Mouse (Mus musculus) thymus, postnatal 0 days (tissue): ENCODE data around the gene Itih2. TPM values are rescaled to one million over a fixed set of nuclear protein-coding genes. Genes with fewer than 3 reads are reported as not detected.

Experiments used
- DNase-seq: peaks from one replicate; pipeline ENCODE4 v3.0.0-alpha.2; 2015; ENCODE audit warnings: low spot score
- polyA plus RNA-seq: library from polyadenylated mRNA; unstranded; fragments of >200 nt; fragmentation: Nextera tagmentation; extraction: Ambion mirVana; gene quantifications from 2 replicates; pipeline ENCODE4 v1.2.1, GENCODE M21; 2015

The Itih2 gene
- polyA plus RNA-seq, 1 experiment from 2014 or later: 0.14 TPM

- peak; percentile 22 for DNase-seq
Measured at GRCm38 (mm10) chr2:10047758-10048436, 83.3 kb downstream of the Itih2 start.

Other genes starting within 250 kb of the Itih2 start
- gene 9230102O04Rik, start 241.9 kb downstream of the Itih2 start, polyA plus RNA-seq: not detected in 2 replicates
- gene Gata3, start 241.4 kb downstream of the Itih2 start, polyA plus RNA-seq: 69.7 and 81.2 TPM in 2 replicates
- 14.0 and 16.0 TPM in 2 replicates for gene Taf3, start 82.8 kb downstream of the Itih2 start, polyA plus RNA-seq
- gene Atp5c1, start 50.9 kb downstream of the Itih2 start, polyA plus RNA-seq: 644 and 686 TPM in 2 replicates
- 45.0 and 52.4 TPM in 2 replicates for gene Kin, start 50.8 kb downstream of the Itih2 start, polyA plus RNA-seq
- gene Itih5, start 22.2 kb upstream of the Itih2 start, polyA plus RNA-seq: 3.4 and 3.6 TPM in 2 replicates
- gene Sfmbt2, start 239.1 kb upstream of the Itih2 start, polyA plus RNA-seq: 1.6 and 2.6 TPM in 2 replicates